Mouse (Mus musculus) natural killer cell, adult 2 months (primary cell): ENCODE measurements around the gene Tpk1.

Experiments
- DNase-seq, 2 experiments: peaks; one replicate each; pipeline ENCODE4 v3.0.0; 2022; ENCODE audit warnings: low spot score in 2 of 2

The Tpk1 gene

GRCm38 (mm10) chr6:43665677-43666546 lies at the start of gene Tpk1:
Tpk1 (minus strand) TSS chr6:43666278.
- DNase-seq: peak; percentile 75 to 87

- no peak for DNase-seq
These were observed 36.9 kb upstream of the Tpk1 start for GRCm38 (mm10) chr6:43702810-43703614.

- DNase-seq: no peak
These were observed 25.8 kb upstream of the Tpk1 start for GRCm38 (mm10) chr6:43691863-43692262.

GRCm38 (mm10) chr6:43685985-43686384 lies 19.9 kb upstream of the Tpk1 start:
- no peak for DNase-seq

- no peak for DNase-seq
These were observed 16.5 kb upstream of the Tpk1 start for GRCm38 (mm10) chr6:43682535-43682934.

- no peak for DNase-seq
These were observed 12.7 kb upstream of the Tpk1 start for GRCm38 (mm10) chr6:43678689-43679212.

GRCm38 (mm10) chr6:43677566-43677965 lies 11.5 kb upstream of the Tpk1 start:
- DNase-seq: no peak

- no peak for DNase-seq
These were observed 10.1 kb upstream of the Tpk1 start for GRCm38 (mm10) chr6:43676139-43676538.

- no peak for DNase-seq
These were observed 9.1 kb upstream of the Tpk1 start for GRCm38 (mm10) chr6:43674986-43675760.

- no peak for DNase-seq
These were observed 4.9 kb upstream of the Tpk1 start for GRCm38 (mm10) chr6:43670939-43671338.

GRCm38 (mm10) chr6:43667681-43668080 lies 1.6 kb upstream of the Tpk1 start:
- no peak for DNase-seq

GRCm38 (mm10) chr6:43666611-43667400 lies 728 bp upstream of the Tpk1 start:
- DNase-seq: no peak

- no peak for DNase-seq
These were observed 4.3 kb downstream of the Tpk1 start for GRCm38 (mm10) chr6:43661822-43662221.

GRCm38 (mm10) chr6:43658290-43658689 lies 7.8 kb downstream of the Tpk1 start:
- no peak for DNase-seq

- DNase-seq: no peak
These were observed 8.2 kb downstream of the Tpk1 start for GRCm38 (mm10) chr6:43657845-43658244.

- DNase-seq: no peak
These were observed 11.1 kb downstream of the Tpk1 start for GRCm38 (mm10) chr6:43654876-43655456.

GRCm38 (mm10) chr6:43649516-43649915 lies 16.6 kb downstream of the Tpk1 start:
- DNase-seq: no peak

- no peak for DNase-seq
These were observed 20.4 kb downstream of the Tpk1 start for GRCm38 (mm10) chr6:43645674-43646073.

- DNase-seq: no peak
These were observed 21.0 kb downstream of the Tpk1 start for GRCm38 (mm10) chr6:43645105-43645504.

GRCm38 (mm10) chr6:43643718-43644117 lies 22.4 kb downstream of the Tpk1 start:
- no peak for DNase-seq

- no peak for DNase-seq
These were observed 23.7 kb downstream of the Tpk1 start for GRCm38 (mm10) chr6:43642375-43642774.
